Mouse (Mus musculus) ES-Bruce4 (cell line): ENCODE results near the gene Nudc.

ENCODE experiments used
- CTCF ChIP-seq: IDR thresholded peaks from one replicate; pipeline ENCODE4 v1.8.1; 2011; ENCODE audit warnings: low read depth, low read length
- POLR2A ChIP-seq: IDR thresholded peaks from one replicate; pipeline ENCODE4 v1.8.1; 2011; ENCODE audit warnings: low read length; ENCODE audit not compliant: insufficient read depth

GRCm38 (mm10) chr4:133496738-133497445, 48.9 kb downstream of the Nudc start:
- TF ChIP-seq POLR2A (no peak), CTCF (no peak)
